Mouse (Mus musculus) T-helper 1 cell (primary cell): Measurements from ENCODE around the gene Unc45b.

Experiments used
- in situ Hi-C: fragments of 300-600 bp; cut with MboI, MseI; formaldehyde crosslinking; loops from one replicate; pipeline ENCODE4 v1.15.1; 2025; ENCODE audit warnings: high pct_unique_total_duplicates

The Unc45b gene

GRCm38 (mm10) chr11:82910250-82910649, at the start of gene Unc45b:
Gene Unc45b, plus strand, starts transcription at chr11:82910550.
- in situ Hi-C loops: loop anchor here (5.0 to 10.0 kb wide), 4 partner anchors 52 to 515 kb away; partner anchors contain the start of genes Gas2l2 and Slfn3

DNA sequence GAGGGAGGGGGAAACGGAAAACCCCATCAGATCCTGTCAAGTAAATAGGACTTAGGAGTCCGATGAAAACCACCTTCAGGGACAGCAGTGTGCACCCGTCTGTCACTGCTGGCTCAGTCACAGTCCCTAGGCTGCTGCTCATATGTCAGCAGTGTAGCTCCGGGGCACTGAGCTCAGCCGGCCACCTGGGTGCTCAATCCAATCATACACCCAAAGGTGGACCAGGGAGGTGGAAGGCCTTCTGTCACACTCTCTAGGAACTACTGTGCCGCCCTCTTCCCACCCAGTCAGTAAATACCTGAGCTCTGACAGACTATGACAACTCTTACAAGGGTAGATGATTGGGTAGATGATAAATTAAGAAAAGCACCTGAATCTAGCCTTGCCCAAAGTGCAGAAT, 49.6 kb upstream of the Unc45b start:
- in situ Hi-C loops: no loop called here

- in situ Hi-C loops: no loop called here
Observed at GRCm38 (mm10) chr11:82861558-82861957, 48.8 kb upstream of the Unc45b start.

DNA sequence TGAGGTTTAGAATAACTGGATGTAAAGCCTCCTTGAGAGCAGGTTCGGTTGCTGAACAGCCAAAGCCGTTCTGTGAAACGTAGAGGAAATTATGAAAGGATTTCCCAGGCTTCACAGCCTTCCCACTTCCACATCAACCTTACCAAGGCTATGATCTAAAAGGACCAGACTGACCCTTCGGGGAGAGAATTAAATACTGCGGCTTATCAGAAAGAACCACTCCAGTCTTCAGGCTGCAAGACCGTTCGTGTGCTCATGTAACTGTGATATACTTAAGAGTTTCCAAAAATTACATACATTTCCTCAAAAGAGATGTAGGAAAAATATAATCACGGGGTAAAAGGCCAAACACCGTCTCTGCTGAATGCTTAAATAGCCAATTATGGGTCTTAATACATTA, 47.7 kb upstream of the Unc45b start:
- in situ Hi-C loops: no loop called here

DNA sequence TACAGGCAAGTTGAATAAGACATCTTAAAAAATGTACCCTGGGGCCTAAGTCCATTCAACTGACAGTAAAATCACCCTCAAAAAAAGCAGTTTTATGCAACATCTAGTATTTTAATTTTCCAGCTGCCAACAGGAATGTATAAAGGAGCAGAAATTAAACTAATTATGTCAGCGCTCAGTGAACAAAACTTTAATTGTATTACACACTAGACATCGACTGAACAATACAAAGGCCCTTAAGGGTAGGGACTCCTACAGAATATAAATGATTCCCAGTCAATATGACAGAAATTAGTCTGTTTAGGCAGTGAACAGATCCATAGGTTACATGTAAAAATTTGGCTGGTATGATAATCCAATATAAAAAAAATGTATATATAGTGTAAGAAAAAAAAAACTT, 47.3 kb upstream of the Unc45b start:
- in situ Hi-C loops: no loop called here

- in situ Hi-C loops: no loop called here
Observed at GRCm38 (mm10) chr11:82863488-82863931, 46.8 kb upstream of the Unc45b start.

GRCm38 (mm10) chr11:82865957-82866356, 44.4 kb upstream of the Unc45b start:
- in situ Hi-C loops: no loop called here

GRCm38 (mm10) chr11:82866850-82867564, 43.3 kb upstream of the Unc45b start:
- in situ Hi-C loops: no loop called here

DNA sequence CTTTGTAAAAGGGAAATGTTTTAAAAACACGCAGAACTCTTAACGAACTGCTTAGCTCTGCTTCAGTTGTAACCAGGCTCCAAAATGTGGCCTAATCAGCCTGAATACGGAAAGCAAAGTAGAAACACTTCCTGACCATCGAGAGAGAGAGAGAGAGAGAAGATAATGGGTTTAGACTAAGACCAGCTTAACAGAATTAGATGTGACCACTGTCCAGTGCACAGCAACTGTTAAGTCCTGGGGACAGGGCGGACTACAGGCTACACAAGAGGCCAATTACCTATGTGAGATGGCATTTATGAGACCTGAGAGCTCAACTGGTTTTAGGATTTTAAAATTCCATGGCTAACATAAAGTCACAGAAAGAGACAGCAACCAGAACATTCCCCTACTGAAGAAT, 42.4 kb upstream of the Unc45b start:
- in situ Hi-C loops: no loop called here

DNA sequence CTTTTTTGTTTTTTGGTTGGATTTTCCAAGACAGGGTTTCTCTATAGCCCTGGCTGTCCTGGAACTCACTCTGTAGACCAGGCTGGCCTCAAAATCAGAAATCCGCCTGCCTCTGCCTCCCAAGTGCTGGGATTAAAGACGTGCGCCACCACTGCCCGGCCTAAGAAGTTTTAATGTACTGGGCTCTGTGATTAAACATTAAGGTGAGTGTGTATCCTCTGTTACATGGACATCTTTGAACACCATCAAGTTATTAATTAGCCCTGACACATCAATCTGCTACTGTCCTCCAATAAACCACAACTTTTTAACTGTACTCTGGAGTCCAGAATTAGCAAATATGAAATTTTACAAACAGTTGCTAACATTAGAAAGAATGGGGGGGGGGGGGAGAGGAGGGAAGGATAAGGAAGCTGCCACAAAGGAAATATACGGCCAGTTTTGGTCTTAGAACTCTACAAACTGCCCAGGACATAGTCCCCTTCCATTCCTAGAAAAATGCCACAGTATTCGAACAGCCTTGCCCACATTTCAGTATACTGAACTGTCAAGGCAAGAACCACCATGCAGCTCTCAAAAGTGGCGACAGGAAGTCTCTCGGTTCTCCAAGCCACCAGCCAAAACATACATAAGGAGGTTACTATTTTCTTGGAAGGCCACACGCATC, 40.7 kb upstream of the Unc45b start:
- in situ Hi-C loops: no loop called here

GRCm38 (mm10) chr11:82870173-82871030, 39.9 kb upstream of the Unc45b start:
- in situ Hi-C loops: no loop called here

DNA sequence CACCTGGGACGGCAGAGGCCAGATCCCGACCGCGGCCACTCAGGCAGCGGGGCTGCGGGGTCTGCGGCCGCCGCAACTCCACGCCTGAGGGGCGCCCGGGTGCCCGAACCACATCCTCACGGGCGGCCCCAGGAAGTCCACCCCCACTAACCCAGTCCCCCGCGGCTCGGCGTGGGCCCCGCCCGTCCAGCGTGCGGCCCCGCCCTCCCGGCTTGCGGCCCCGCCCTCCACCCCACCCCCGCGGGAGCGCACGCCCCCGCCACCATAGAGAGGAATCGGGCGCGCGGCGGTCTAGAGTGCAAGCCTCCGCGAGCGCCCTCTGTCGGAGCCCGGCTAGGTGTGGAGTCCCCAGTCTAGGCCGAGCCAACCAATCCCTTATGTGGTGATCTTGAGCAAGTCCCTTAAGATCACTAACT, 39.3 kb upstream of the Unc45b start, which contains the start of gene Rffl:
Gene Rffl, minus strand, starts transcription at position 180 of the 416 bp plus-strand sequence.
- in situ Hi-C loops: no loop called here

- in situ Hi-C loops: loop anchor here (25.0 kb wide), 1 partner anchor 888 kb away; no protein-coding TSS in a partner anchor
Observed at GRCm38 (mm10) chr11:82874924-82875323, 35.4 kb upstream of the Unc45b start.

- in situ Hi-C loops: loop anchor here (25.0 kb wide), 1 partner anchor 888 kb away; no protein-coding TSS in a partner anchor
Observed at GRCm38 (mm10) chr11:82875631-82876030, 34.7 kb upstream of the Unc45b start.

GRCm38 (mm10) chr11:82877726-82878344, 32.5 kb upstream of the Unc45b start:
- in situ Hi-C loops: loop anchor here (25.0 kb wide), 1 partner anchor 891 kb away; no protein-coding TSS in a partner anchor

DNA sequence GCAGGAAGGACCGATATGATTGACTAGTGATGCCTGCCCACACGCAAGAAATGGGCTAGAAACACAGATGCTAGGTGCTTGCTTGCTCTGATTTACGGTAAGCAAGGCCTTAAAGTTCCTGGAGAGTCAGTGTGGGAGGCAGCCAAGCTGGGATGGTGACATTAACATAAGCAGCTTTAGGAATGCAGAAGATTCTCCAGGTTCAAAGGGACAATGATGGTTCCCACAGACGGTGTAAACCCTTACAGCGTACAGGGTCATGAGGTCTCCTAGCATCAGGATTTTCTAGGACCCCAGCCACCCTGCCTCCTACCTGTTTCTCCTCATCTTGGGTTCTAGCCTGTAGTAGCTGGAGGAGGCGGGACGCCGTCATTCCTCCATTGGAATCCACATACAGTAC, 27.2 kb upstream of the Unc45b start:
- in situ Hi-C loops: loop anchor here (25.0 kb wide), 1 partner anchor 896 kb away; no protein-coding TSS in a partner anchor

DNA sequence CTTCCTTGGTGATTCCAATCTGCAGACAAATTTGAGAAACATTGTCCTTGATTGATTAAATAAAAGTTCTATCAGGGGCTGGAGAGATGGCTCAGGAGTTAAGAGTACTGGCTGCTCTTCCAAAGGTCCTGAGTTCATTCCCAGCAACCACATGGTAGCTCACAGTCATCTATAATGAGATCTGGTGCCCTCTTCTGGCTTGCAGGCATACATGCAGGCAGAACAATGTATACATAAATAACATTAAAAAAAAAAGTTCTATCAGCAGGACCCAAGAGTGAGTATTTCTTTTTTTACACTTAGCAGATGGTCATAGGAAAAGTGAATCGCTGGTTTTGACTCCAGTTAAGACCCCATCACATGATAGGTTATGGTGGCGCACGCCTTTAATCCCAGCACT, 23.8 kb upstream of the Unc45b start:
- in situ Hi-C loops: loop anchor here (5.0 to 25.0 kb wide), 5 partner anchors 69 to 899 kb away; partner anchors contain the start of genes Cct6b and Zfp830

- in situ Hi-C loops: loop anchor here (5.0 to 25.0 kb wide), 5 partner anchors 71 to 901 kb away; partner anchors contain the start of genes Cct6b and Zfp830
Observed at GRCm38 (mm10) chr11:82888491-82888946, 21.8 kb upstream of the Unc45b start.

DNA sequence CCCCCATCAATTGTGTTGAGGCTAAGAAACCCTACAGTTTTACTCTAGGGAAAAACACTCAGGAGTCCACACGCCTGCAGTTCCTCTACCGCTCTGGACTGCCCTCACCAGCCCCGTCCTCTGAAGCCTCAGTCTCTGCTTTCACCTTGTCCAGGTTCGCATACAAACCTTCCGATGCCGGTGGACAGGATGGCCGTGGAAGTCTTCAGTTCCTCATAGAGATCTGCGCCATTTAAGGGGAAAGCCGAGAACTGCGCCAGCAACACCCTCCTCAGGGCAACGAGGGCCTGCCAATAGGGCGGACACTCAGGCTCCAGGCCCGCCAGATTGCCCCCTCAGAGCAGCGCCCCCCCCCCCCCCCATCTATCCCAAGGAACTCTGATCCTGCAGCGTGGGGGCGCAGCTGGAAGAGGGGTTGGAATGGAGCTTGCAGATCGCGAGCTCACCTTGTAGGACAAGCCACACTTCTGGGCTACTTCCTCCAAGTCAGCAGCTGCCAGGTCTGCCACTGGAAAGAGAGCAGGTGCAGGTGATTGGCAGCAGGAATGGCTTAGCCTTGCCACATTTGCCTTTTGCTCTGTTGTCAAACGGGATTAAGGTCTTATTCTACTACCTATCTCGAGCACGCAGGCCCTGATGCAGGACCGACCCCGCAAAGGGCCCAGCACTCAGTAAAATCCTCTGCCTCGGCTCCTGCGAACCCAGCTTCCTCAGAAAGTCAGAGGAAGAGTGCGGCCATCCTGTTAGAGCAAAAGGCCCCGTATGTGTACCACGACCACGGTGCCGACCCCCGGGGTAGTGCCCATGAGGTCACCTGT, 20.6 kb upstream of the Unc45b start:
- in situ Hi-C loops: loop anchor here (5.0 to 25.0 kb wide), 5 partner anchors 72 to 902 kb away; partner anchors contain the start of genes Cct6b and Zfp830

GRCm38 (mm10) chr11:82890342-82890762, 20.0 kb upstream of the Unc45b start, which contains the start of gene Rad51d:
Gene Rad51d, minus strand, starts transcription at chr11:82890614.
- in situ Hi-C loops: loop anchor here (25.0 kb wide), 1 partner anchor 903 kb away; no protein-coding TSS in a partner anchor
